Mouse (Mus musculus) brown adipose tissue, adult 24 weeks (tissue): ENCODE results near the gene Gm20388. TPM values are rescaled to one million over a fixed set of nuclear protein-coding genes. Genes with fewer than 3 reads are reported as not detected.

Experiments used
- H3K27ac ChIP-seq: fragments of 200-500 bp; replicated peaks from 2 replicates; pipeline ENCODE4 v1.5.1; 2012; ENCODE audit warnings: low read depth, mild to moderate bottlenecking, low read length
- H3K4me1 ChIP-seq: fragments of 200-500 bp; 2 replicates; pipeline ENCODE4 v1.6.1; 2012; ENCODE audit warnings: low read length, mixed read lengths; ENCODE audit not compliant: control insufficient read depth, insufficient read depth, insufficient read length
- H3K4me3 ChIP-seq: fragments of 200-500 bp; 2 replicates; pipeline ENCODE4 v1.5.1; 2012; ENCODE audit warnings: low read depth, mild to moderate bottlenecking, low read length, moderate library complexity; ENCODE audit not compliant: insufficient read depth
- polyA plus RNA-seq: library from polyadenylated mRNA; stranded (reverse); fragments of >200 nt; gene quantifications from 2 replicates; pipeline ENCODE4 v1.2.4, GENCODE M21; 2012; ENCODE audit not compliant: missing spikeins, insufficient read depth, insufficient read length

Gene Gm20388
- polyA plus RNA-seq, 1 experiment = 44.7 TPM

DNA sequence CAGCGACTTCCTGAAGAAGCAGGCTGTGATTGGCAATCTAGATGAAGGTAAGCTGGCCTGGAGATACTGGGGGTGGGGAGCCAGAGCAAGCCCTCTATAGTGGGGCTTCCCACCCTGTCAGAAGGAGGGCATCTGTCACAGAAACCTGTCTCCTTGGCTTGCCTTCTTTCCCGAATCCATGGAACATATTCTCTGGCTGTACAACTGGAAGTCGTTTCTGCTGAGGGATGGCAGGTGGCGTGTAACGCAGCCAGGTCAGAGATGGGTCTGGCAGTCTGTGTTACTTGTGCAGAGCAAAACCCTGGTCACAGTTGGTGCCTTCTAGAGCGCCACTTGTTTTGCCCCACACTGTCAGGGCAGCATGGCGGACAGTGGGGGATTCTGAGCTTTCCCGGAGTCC is 249.7 kb downstream of the Gm20388 start:
- Histone ChIP-seq H3K27ac (no peak overlapping the region), H3K4me1 (no peaks in the 10 kb centered on the region), H3K4me3 (no peak overlapping the region)

DNA sequence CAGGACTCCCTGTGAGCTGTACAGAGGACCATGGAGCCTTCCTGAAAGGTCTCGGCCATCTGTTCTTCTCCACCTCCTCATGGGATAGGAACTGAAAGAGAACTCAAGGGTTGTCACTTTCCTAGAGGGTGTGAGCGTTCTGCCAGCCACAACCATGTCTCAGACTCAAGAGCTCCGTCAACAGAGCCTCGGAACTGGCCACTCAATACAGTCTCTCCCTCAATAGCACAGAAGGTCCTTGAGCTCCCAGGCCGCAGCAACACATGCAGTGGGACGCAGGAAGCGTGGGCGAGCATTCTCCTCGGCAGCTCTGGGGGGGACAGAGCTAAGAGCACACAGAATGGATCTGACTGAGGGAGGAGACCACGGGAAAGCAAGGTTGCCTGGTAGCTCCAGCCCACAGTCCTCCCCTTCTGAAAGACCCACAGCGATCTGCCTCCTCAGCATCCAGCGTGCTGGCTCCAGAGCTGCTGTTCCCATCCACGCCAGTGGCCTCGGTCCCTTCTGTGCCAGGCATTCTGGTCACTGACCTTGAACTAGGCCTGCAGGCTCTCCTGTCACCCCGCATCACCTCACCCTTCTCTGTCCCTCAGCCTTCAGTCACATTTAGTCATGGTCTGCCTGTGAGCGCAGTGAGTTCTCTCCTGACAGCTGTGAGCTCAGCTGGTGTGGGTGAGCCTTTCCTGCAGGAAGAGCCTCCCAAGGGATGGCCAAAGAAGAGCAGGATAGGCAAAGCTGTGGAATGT is 251.2 kb downstream of the Gm20388 start:
- Histone ChIP-seq H3K4me3 (no peak overlapping the region), H3K4me1 (no peaks in the 10 kb centered on the region), H3K27ac (no peak overlapping the region)

DNA sequence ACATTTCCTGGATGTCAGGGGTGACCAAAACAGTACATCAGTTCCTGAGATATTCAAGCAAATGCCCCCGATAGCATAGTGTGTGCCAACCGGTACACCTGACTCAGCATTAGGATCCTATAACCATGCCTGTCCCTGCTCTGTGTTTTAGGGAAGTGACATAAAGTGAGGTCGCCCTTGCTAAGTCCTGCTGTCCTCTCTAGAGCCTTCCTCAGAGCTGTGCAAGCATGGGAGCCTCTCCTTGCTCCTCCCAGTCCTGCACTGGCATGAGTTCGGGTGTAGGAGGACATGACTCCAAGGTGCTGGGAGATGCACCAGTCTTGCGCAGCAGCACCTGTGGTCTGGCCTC is 251.7 kb downstream of the Gm20388 start:
- no peak overlapping the region for H3K27ac ChIP-seq
- no peaks in the 10 kb centered on the region for H3K4me1 ChIP-seq
- H3K4me3 ChIP-seq = no peak overlapping the region

DNA sequence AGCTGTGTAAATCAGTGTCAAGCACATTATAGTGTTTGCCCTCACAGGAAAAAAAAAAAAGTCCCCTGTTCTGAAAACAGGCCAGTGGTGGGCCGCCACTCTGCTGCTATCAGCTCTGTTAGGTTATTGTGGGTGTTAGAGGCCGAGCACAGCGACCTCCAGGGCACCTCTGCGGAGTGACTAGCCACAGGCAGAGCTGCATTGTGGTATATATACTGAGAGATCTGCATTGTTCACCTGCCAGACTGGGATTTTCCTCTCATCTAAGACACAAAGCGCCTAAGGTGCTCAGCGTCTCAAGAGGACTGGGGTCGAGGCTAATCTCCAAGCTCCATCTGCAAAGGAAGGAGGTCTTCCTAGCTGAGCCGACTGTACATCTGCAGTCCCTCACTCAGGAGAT is 252.7 kb downstream of the Gm20388 start:
- no peaks in the 10 kb centered on the region for H3K4me1 ChIP-seq
- no peak overlapping the region for H3K27ac ChIP-seq
- no peak overlapping the region for H3K4me3 ChIP-seq

DNA sequence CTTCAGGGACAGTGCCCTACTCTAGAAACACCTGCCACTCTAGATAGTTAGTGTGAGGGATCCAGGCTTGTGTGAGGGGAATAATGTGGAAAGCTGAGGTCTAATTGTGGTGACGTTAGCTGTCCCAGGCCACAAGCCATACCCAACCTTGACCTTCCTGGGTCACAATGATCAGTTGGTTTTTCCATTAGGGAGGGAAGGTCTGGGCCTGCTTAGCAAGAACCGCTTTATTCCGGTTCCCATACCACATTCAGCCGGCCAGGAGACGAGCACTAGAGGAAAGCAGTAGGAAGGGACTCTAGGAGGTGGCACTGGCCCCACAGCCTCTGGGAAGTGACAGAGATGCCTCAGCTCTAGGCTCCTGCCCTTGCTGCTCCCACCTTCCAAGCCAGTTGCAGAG is 253.4 kb downstream of the Gm20388 start:
- Histone ChIP-seq H3K27ac (no peak overlapping the region), H3K4me3 (no peak overlapping the region), H3K4me1 (no peaks in the 10 kb centered on the region)

DNA sequence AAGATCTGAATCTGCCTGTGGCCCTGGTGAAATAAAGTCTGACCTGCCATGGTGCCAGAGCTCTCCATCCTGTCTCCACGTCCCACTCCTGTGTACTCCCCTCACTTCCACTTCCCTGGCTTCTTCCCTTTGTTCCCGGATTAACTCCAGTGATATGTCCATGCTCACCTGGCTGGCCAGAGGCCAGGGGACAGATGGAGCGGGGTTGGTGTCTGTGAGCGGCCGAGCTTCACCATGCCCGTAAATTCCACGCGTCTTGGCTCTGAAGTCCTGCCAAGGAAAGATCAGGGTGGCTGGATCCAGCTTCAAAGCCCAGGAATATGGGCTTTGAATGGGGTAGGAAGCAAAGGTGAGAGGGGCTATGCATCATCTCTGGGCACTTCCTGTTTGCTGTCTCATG is 256.5 kb downstream of the Gm20388 start:
- Histone ChIP-seq H3K4me1 (no peaks in the 10 kb centered on the region), H3K27ac (no peak overlapping the region), H3K4me3 (no peak overlapping the region)

DNA sequence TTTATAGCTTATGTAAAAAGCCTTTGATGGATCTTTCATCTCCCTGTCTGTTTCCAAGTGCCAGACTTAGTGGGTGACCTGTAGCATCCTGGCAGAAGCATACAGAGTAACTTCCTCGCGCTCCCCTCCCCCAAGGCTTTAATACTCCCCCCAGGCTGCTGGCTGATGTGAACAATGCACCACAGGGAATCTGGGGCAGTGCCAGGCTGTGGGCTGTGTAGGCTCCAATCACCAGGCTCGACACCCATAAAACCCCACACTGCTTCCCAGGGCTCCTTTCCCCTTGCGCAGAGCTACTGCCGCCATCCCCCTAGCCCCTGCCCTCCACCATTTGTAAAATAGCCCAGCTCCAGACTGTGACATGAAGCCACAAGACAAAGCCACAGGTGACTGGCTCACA is 257.2 kb downstream of the Gm20388 start:
- no peak overlapping the region for H3K27ac ChIP-seq

DNA sequence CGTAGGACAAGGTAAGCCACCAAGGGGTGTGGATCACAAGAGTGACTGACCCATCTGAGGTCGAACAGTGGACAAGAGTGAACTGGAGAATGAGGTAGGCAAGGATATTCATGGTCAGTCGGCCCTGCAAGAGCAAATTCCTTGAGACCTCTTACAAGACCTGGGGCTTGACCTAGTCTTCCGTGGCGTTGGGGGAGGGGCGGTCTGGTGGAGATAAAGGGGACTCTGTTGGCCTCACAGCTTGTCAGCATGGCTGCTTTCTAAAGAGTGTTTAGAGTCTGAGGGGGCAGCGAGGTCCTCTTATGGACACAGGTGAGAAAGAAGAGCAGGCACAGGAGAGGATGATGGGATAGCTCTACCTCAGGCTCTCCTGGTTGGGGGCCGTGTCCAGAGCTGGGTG is 258.5 kb downstream of the Gm20388 start:
- Histone ChIP-seq H3K4me1 (no peaks in the 10 kb centered on the region), H3K27ac (no peak overlapping the region), H3K4me3 (no peak overlapping the region)

More for the DNA sequence above, 257.2 kb downstream of the Gm20388 start:
- Histone ChIP-seq H3K4me1 (no peaks in the 10 kb centered on the region), H3K4me3 (no peak overlapping the region)

DNA sequence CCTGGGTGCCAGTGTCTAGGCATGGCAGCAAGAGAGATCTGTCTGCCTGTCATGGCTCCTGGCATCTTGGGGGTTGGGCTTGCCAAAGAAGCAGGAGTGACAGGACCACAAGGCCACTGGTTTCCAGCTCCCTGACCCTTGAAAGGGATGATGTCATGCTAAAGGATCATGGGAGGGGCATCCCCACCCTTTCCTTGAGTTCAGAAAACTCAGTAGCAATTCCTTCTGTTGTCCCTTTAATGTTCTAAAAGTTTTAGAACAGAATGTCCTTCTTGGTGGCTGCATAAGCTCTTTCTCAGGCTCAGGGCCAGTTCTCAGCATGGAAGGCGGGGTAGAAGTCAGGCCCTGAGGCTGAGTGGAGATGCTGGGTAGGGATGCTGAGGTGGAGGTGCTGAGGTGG is 262.6 kb downstream of the Gm20388 start:
- Histone ChIP-seq H3K4me1 (no peaks in the 10 kb centered on the region), H3K27ac (no peak overlapping the region), H3K4me3 (no peak overlapping the region)

DNA sequence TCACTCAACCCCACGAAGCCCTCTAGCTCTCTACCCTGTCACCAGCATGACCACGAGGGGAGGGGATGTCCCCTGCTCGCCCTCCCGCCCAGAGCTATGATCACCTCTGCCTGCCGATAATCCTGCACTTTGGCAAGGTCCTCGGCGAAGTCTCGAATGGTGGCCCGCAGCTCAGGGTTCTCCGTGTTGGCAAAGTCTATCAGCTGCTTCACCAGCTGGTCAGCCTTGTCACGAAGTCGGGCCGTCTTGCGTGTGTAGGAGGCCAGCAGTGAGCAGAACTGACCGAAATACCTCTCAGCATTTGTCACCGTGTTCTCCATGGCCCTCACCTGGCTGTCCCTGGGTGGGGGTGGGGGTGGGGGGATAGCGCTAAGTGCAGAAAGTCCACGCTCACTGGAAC is 264.0 kb downstream of the Gm20388 start:
- no peak overlapping the region for H3K27ac ChIP-seq
- H3K4me3 ChIP-seq = no peak overlapping the region
- H3K4me1 ChIP-seq = no peaks in the 10 kb centered on the region

DNA sequence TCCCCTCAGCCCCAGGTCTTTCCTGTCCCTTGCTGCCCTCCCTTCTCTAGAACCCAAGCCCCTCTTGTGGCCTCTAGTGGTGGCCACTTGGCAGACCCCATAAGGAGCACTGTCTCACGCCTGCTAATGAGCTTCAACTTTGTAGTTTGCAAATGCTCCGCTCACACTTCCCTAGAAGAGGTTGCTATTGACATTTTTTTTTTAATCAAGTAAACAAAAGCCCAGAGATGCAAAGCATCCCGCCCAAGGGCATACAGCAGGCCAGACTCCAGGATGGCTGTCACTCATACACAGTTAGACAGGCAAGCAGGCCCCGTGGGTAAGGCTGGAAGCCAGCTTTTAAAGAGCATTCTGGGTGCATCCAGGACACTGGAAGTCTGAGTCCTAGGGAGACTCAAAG is 266.0 kb downstream of the Gm20388 start:
- no peak overlapping the region for H3K4me3 ChIP-seq
- no peak overlapping the region for H3K27ac ChIP-seq
- H3K4me1 ChIP-seq = no peaks in the 10 kb centered on the region

DNA sequence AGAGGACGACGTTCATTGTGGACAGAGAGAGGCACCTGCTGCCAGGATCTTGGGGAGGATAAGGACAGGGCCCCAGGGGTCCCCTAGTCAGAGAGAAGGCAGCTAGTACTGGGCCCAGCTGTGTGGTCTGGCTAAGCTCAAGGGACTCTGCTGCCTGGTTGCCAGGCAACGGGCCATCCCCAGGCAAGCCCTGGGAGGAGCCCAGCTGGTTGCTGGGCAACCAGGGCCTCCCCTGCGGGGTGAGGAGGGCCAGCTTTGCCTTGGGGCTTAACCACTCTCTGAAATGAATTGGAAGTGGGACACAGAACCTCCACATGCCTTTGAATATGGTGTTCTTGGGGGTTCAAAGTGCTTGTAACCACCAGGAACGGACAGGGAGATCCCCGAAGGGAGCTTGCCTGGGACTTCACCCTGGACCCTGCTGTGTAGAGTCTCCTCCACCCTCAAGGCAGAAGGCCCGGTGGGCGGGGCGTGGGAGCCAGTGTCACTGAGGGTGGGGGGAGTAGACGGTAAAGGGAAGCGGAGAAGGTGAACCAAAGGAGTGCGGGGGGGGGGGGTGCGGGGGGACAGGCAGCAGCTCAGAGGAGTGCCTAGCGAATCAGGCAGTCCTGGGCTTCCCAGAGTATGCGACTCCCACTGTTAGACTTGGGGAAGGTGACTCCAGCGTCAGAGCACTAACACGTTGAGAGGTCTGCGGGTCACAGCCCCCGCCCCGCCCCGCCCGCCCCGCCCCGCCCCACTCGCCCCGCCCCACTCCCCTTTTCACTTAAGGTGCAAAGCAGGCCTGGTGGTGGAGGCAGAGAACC is 266.9 kb downstream of the Gm20388 start, which contains the start of gene Fam92b:
Fam92b (minus strand) TSS at position 149 of the 806 bp plus-strand sequence.
- Histone ChIP-seq H3K4me1 (no peaks in the 10 kb centered on the region), H3K4me3 (no peak within 1 kb of the TSS), H3K27ac (no peak within 1 kb of the TSS)

DNA sequence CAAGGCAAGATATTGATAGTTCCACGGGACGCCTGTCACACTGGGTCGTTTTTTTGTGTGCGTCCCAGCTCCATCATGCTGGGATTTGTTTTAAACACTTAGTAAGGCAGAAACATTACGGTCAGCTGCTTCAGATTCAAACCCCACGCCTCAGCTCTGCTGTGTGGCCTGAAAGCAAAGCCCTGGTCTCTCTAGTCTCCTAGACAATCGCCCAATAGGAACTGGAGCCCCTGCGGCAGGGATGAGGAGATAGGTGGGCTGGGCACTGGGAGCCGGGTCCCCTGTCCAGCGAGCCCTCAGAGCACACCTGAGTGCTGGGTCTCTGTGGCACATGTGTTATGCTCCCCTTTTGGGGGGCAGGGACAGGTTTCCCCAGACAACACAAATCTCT is 267.5 kb downstream of the Gm20388 start:
- Histone ChIP-seq H3K27ac (no peak overlapping the region), H3K4me1 (no peaks in the 10 kb centered on the region), H3K4me3 (no peak overlapping the region)

DNA sequence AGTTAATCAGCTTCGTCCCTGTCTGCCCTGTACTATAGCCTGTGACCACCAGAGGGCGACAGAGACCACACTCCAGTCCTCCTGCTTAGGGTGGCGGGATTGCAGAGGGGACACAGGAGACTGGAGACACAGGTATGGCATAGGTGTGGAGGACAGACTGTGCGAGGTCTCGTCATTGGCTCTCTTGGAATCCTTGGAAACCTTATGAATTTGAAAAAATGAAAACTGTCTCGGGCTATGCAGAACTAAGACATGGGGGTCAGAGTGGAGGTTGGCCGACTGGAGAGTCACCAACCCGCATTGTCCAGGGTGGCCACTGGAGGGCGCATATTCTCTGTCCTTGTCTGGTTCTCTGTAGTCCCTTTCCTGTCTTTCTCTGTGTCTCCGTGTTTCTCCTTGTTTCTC is 268.4 kb downstream of the Gm20388 start:
- H3K27ac ChIP-seq = no peak overlapping the region
- H3K4me3 ChIP-seq = peak overlapping the region; percentile 40
- H3K4me1 ChIP-seq = no peaks in the 10 kb centered on the region

DNA sequence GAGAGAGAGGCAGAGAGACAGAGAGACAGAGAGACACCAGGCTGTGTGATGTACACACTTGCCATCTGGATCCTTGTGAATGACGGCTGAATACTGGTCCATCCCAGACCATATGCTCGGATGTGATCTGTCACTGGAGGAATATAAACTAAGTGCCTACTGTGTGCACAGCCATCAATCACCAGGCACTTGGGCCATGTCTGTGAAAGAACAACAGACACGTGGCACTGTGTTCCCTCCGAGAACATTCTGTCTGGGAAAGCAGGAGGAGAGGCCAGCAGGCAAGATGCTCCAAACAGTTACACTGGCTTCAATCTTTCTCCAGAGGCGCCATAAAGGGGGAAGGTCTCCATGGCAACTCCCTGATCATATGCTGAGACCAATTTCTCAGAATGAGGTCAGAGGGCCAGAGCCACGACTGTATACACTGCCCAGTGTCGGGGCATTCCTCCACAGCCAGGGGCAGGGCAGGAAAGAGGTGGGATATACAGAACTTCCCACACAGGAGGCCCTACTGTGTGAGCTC is 269.9 kb downstream of the Gm20388 start:
- Histone ChIP-seq H3K4me3 (no peak overlapping the region), H3K27ac (no peak overlapping the region), H3K4me1 (peaks cover 7% of the 10 kb centered on the region)

DNA sequence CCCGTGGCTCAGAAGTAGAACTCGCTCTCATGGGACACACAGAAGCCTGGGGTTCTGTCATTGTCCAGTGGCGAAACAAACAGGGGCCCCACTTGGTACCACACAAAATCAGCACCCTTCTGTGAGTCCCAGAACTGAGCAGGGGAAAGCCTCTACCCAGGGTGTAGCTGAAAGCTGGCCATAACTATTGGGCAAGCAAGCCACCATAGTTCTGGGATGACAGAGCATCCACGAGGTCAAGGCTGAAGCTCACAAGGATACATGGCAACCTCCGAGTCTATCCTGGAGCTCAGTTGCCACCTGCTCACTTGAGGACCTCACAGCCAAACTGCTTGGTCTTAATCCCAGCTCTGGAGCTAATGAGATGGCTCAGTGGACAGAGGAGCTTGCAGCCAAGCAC is 270.6 kb downstream of the Gm20388 start:
- H3K4me1 ChIP-seq = peaks cover 15% of the 10 kb centered on the region
- H3K27ac ChIP-seq = no peak overlapping the region
- no peak overlapping the region for H3K4me3 ChIP-seq
